Mouse (Mus musculus): ENCODE measurements around the gene Mtmr2. TPM values are rescaled to one million over a fixed set of nuclear protein-coding genes. Genes with fewer than 3 reads are reported as not detected.

The Mtmr2 gene
- polyA plus RNA-seq, 1 experiment from 2014 or later = 63.4 TPM

DNA sequence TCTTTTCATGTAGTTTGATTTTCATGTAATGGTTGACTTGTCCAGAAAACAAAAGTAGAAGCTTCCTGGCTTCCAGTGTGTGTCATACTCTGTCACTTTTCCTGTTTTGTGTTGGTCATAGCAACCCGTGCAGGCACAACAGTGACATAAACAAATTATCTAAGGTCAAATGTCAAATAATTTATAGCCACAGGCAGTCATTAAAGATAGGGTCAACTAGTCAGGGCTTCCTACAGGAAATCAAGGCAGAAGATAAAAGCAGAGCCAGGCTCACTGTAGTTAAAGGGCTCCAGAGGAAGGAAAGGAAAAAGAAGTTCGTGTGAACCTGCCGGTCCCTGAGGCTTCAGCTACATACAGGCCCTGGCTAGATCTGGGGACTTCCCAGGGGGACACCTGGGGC lies 105.7 kb downstream of the Mtmr2 start:
- no peak overlapping the region for H3K9ac ChIP-seq (replicated peaks)
- 89% methylated on average over 3 of the region's 3 CpGs for WGBS
- H3K4me2 ChIP-seq (replicated peaks) = no peak overlapping the region
- no peak for ATAC-seq (replicated peaks)
- H3K36me3 ChIP-seq = no peaks in the 10 kb centered on the region
- no peaks in the 10 kb centered on the region for H3K4me1 ChIP-seq
- H3K27me3 ChIP-seq = no peaks in the 10 kb centered on the region
- no peaks in the 10 kb centered on the region for H3K9me3 ChIP-seq
- H3K27ac ChIP-seq (replicated peaks) = no peak overlapping the region
- H3K4me3 ChIP-seq = no peak overlapping the region

Other genes with a start within 250 kb of the Mtmr2 start
- gene Cep57, start 78.7 kb downstream of the Mtmr2 start, polyA plus RNA-seq (2015; fragmentation: Nextera tagmentation; extraction: Ambion mirVana) = 47.4 and 48.6 TPM in 2 replicates
- 28.7 and 29.4 TPM in 2 replicates for gene Fam76b, start 79.3 kb downstream of the Mtmr2 start, polyA plus RNA-seq (2015; fragmentation: Nextera tagmentation; extraction: Ambion mirVana)

Data from forebrain, embryonic 15.5 days (tissue).